Mouse (Mus musculus) embryo, embryonic 10 days (tissue): ENCODE results near the gene Ecsit.
"Not testable (repeated sequence)": the region's sequence is repeated elsewhere in the genome, so short reads cannot be mapped to it uniquely, and the experiment has no call there.

Experiments
- DNase-seq: peaks from one replicate; pipeline ENCODE4 v3.0.0-alpha.2; 2015; ENCODE audit warnings: low spot score

The Ecsit gene

DNA sequence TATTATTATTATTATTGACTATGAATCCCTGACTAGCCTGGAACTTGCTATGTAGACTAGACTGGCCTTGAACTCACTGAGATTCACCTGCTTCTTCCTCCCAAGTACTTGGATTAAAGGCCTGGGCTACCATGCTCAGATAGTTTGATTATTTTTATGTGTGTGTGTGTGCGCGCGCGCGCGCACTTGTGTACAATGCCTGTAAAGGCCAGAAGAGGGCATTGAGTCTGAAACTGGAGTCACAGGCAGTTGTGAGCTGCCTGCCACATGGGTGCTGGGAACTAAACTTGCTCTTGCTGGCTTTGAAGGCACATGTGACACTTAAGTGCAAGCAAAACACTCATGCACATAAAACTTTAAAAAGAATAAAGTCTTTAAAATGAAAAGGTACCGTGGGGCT is 4.0 kb upstream of the Ecsit start:
- no peak for DNase-seq

DNA sequence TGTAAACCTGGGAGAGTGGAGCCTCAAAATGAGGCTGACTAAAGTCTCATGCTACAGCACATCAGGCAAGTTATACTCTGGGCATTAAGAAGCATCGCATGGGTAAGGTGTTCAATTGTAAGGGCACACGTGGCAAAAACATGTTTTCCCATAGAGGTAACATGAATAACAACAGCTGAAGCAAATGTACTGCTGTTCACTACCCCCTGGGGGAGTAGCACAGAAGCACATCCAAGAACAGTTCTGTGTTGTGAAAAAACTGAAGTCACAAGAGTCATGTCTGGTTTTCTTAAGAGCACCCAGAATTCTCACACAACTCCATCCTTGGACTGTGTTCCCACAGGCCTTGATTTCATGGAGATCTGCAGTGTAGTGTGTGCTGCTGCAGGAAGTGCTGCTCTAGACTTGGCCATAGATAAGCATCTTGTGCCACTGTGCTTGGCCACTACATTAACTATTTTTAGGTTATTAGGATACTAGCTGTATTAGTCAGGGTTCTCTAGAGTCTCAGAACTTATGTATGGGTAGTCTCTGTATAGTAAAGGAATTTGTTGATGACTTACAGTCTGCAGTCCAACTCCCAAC is 1.9 kb upstream of the Ecsit start:
- no peak for DNase-seq

DNA sequence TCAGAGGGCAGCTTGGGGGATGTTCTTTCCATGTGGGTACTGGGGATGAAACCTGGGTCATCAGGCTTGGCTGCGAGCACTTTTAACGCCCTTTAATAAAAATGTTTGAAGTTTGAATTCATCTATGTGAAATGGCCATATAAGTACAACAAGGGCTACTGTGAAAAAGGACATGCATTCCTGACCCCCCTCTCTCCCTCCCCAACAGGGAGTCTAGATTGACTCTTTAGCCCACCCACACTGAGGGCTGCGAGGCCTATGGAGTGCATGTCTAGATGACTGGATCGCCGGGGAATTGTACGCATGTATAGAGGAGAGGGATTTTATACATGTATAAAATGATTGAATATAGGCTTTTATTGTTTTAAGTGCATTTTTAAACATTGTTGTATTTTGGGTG is 774 bp upstream of the Ecsit start:
- no peak for DNase-seq

DNA sequence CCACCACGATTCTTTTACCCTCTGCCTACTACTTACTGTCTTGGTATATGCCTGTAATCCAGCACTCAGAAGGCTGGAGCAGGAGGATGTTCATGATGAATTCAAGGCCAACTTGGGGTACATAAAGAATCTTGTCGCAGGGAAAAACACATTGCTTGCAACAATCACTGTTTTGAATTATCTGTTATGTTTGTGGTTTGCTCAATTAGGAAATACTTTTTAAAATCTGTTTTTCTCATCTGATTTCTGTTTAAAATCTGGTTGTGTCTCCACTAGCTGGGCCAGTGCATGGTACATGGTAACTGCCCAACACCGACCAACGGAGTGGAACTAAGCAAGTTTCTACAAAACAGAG is 594 bp downstream of the Ecsit start:
- no peak for DNase-seq

DNA sequence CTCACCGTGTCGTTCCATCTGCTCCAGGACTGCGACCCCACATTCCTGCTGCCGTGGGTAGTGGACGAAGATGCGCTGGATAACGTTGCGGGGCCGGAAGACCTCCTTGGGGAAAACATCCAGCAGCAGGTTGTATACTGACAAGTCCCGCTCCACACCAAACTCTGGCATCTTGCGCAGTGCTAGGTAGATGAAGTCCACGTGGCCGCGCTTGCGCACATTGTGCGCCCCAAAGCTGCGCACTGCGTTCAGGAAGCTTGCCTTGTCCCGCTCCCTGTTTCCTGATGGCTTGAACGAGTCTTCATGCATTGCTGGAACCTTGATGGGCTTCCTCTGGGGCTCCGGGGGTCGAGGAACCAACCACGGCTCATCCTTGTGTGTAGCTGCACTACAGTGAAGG is 9.0 kb downstream of the Ecsit start:
- DNase-seq, result no peak

GRCm38 (mm10) chr9:22075778-22076177 is 9.5 kb downstream of the Ecsit start:
- not testable (repeated sequence) for DNase-seq

- DNase-seq, result no peak
Observed at GRCm38 (mm10) chr9:22072276-22072675, 13.0 kb downstream of the Ecsit start.

- peak; percentile 98 for DNase-seq
Observed at GRCm38 (mm10) chr9:22070791-22071573, 14.3 kb downstream of the Ecsit start, which contains the start of the genes Gm49318 and Zfp653. Gene Gm49318, minus strand, starts transcription at chr9:22071259. Gene Zfp653, minus strand, starts transcription at chr9:22071376.

DNA sequence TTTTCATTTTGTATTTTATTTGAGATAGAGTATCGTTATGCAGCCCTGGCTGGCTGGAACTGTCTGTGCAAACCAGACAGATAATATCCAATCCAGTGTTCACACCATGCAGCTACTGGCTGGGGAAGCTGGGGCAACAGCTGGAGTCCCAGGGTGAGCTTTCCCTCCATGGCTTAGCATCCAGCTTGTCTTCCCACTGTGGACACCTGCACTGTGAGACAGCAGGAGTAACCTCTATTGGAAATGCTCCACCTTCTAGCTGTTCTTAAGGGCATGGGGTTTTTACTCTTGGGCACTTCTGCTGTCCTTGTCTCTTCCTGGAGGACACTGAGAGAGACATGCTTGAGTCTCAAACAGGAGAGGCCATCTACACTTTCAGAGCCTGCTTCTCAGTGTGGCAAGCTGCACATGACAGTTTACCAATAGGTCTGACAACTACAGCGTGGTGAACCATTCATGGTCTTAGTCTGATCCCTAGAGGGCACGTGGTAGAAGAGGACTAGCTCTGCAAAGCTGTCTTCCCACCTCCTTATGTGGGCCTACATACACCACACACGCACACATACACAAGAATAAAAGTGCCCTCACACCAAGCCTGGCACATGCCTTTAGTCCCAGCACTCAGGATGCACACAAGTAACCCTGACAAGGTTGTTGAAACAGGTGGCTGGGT is 15.2 kb downstream of the Ecsit start:
- no peak for DNase-seq

DNA sequence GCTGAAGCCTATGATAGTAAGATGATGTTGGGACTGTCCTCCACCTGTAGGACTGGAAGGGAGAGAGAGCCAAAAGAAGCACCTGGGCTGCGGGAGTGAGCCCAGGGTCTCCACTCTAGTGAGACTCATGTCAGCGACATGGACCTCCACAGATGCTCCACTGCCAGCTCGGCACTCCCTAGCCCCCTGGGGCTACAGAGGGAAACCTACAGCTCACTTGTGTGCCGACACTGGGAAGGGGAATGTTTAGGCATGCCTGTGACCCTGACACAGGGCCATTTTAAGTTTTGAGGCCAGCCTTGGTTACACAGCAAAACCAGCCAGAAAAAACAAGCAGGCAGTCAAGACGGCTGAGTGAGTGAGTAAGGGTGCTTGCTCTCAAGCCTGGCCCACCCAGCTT is 18.0 kb downstream of the Ecsit start:
- no peak for DNase-seq

DNA sequence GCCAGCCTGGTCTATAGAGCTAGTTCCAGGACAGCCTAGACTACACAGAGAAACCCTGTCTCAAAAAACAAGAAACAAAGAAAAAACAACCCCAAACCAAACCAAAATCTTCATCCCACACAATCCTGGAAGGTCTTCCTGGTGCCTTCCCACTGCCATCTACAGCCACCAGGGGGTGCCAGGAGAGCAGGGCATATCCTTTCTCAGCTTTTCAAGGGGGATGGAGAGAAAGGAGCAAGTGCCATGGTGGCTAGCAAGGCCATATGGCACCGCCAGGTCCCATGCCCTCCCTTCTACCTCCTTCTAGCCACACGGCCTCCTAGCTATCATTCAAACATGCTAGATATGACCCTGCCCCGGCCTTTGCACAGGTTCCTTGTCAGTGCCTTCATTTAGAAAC is 18.8 kb downstream of the Ecsit start:
- DNase-seq, result peak; percentile 62

DNA sequence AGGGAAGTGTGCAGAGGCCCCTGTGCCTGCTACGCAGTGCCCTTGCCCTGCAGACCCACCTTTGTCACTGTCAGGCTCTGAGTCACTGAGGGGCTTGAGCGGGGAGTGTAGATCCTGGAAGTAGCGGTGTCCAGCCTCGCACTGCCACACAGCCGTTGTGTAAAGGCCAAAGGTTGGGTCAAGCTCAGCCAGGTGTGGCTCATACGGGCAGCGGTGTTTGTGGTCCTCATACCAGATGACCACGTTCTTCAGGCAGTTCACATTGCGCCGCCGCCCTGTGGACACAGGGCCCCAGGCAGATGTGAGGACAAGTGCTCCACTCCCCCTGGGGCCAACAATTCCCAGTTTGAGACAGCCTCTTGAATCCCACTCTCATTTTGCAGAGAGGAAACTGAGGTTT is 19.6 kb downstream of the Ecsit start:
- no peak for DNase-seq

- no peak for DNase-seq
Observed at GRCm38 (mm10) chr9:22064341-22064740, 20.9 kb downstream of the Ecsit start.

- no peak for DNase-seq
Observed at GRCm38 (mm10) chr9:22061339-22061738, 23.9 kb downstream of the Ecsit start.

- DNase-seq, result no peak
Observed at GRCm38 (mm10) chr9:22058011-22058424, 27.2 kb downstream of the Ecsit start.

DNA sequence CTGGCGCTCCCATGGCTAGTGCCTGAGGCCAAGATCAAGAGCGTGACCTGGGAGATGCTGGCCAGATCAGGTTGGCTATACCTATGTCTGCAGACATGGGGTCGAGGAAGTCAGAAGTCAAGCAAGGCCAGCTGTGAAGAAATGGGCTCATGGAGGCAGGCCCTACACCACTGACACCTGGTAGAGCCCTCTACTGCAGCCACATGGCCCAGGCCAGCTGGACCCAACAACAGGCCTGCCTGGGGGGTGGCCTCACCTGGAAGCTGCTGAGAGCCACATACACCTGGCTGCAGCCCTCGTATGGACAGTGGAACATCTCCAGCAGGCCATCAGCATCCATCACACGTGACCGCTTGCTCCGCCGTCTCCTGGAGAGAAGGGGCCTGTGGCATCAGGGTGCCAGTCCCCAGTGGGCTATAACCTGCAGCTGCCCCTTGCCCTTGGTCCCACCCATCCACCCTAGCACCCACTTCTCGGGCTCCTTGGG is 28.2 kb downstream of the Ecsit start:
- DNase-seq, result no peak

DNA sequence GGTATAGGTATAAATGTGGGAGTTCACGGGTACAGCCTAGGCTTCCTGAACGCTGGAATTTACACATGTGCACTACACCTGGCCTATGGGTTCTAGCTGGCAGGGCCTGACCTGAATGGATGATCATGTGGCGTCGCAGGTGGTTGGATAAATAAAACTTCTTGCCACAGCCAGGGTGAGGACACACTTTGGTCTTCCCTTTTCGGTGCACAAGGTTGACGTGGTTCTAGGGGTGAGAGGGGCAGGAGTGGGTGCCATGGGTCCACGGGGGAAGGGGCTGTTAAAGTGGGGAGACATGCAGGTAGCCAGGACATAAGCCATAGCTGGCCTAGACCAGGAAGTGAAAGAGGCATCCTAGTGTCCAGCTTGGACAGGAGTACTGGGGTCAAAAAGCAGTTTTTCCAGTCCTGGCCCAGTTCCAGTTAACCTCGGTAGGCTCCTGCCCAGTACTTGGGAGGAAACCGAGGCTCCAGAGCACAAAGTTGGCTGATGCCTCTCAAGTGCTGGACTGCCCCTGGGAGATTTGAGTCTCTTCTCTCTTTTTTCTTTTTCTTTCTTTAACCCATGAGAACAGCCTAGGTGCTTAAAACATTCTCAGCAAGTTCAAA is 28.8 kb downstream of the Ecsit start:
- no peak for DNase-seq

GRCm38 (mm10) chr9:22055713-22056112 is 29.5 kb downstream of the Ecsit start:
- no peak for DNase-seq

DNA sequence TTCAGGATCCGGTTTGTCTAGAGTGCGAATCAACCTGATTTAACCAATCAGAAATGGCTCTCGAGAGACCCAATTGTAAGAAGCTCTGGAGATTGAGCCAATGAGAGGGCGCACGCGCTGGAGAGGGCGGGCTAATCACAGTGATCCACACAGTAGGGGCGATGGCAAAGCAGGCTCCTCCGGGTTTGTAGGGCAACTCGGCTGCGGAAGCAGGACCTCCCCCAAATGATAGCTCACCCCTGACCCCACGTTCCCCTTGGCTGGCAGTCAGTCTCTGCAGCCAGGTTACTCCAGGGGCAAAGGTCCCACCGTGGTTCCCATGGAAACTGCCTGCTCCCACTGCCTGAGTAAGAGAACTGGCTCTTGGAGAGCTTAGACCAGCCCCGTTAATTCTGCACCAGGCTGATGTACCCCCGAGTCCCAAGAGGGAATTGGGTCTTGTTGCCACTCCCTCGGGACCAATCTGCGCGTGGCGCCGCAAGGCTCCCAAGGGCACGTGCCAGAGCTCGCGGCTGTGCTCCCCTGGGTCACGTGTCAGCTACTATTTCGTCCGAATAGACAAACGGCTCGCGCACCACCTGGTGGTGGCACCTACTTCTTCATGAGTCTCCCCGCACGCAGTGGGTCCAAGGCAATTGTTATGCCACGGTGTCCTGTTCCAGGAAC is 30.7 kb downstream of the Ecsit start:
- DNase-seq, result peak; percentile 93

DNA sequence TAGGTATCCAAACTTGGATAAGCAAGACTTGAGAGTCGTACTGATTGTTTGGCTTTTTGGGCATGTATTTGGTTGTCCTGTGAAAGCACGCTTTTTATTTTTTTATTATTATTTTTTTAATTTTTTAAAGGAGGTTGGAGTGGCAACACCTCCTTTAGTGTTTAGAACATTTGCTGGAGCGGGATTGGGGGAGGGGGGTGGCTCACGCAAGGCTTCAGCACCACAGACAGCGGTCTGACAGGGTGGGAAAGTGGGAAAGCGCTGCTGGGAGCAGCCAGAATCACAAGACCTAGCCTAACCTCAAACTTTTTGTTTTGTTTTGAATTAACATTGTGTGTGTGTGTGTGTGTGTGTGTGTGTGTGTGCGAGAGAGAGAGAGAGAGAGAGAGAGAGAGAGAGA is 31.6 kb downstream of the Ecsit start:
- DNase-seq, result peak; percentile 55

DNA sequence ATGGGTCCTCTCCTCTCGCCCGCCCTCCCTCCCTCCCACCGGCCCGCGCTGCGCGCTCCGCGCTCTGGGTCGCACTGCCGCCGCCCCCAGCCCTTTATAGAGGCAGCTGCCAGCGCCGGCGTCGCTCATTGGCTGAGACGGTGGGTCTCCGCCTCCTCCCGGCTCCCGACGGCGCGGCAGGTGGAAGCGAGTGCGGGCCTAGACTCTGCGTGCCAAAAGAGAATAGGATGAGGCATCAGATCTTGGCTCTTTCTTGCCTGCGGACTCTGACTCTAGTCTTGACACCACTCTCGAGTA is 33.3 kb downstream of the Ecsit start, which contains the start of gene Elavl3:
Elavl3 (minus strand) TSS at position 66 of the 297 bp plus-strand sequence.
- peak; percentile 67 for DNase-seq
